Comparison of ENCODE assay signal across 17 mouse cellular contexts in genomic region chr17:64086875-64087608, GRCm38 (mm10).
A peak's percentile ranks its signal among the peaks of the same experiment; 100 is the strongest.
DNase-seq lines count a peak whose midpoint lies in the region; ATAC-seq and TF ChIP-seq lines count a peak whose summit lies in the region.
"Had no signal": no experiment of that assay in that cellular context is flagged by ENCODE, and none has a peak within 500 bp of the region (broad histone marks: within the 10 kb centered on the region; RNA-seq: fewer than 3 reads in every experiment).

No protein-coding gene starts in this region.

- TF ChIP-seq POLR2A in cerebellum, adult 2 months (IDR thresholded peaks at IDR 0.05; ENCODE audit: borderline replicate concordance, insufficient read depth, low read length), result no peak

- H3K4me2 ChIP-seq in heart, postnatal 0 days (ENCODE audit: low read depth, low read length), result no peak overlapping the region
- H3K4me2 ChIP-seq in heart, embryonic 12.5 days, result no peak overlapping the region
- no peak overlapping the region for H3K4me2 ChIP-seq in limb, embryonic 15.5 days
- H3K4me2 ChIP-seq: heart, embryonic 11.5 days; limb, embryonic 13.5 days had no signal

- DNase-seq in heart, postnatal 0 days (ENCODE audit: low spot score), result peak; percentile 27
- DNase-seq in limb, embryonic 10.5 days (ENCODE audit: low spot score), result no peak
- peak; percentile 33 to 53 for DNase-seq in cerebellum, adult 2 months
- DNase-seq in cerebellum, postnatal 25 days, result peak; percentile 44 to 63
- no peak for DNase-seq in lung, postnatal 25 days (ENCODE audit: low spot score)
- DNase-seq: adrenal gland, postnatal 36 days; kidney, adult 11 months; kidney, postnatal 10 days; lung, postnatal 14 days; thymus, postnatal 36 days had no signal

- no peak overlapping the region for H3K27ac ChIP-seq in heart, postnatal 0 days (ENCODE audit: low read depth)
- no peak overlapping the region for H3K27ac ChIP-seq in heart, embryonic 12.5 days (ENCODE audit: poor library complexity, severe bottlenecking)
- H3K27ac ChIP-seq in limb, embryonic 15.5 days, result peak overlapping the region; percentile 11; the same call in 1 of the 2 replicates
- no peak overlapping the region for H3K27ac ChIP-seq in limb, embryonic 10.5 days
- H3K27ac ChIP-seq in cerebellum, adult 2 months (ENCODE audit: insufficient read depth, low read length), result no peak overlapping the region
- H3K27ac ChIP-seq: limb, embryonic 13.5 days; midbrain, embryonic 10.5 days had no signal

- H3K36me3 ChIP-seq in heart, postnatal 0 days (replicated peaks; ENCODE audit: control insufficient read depth, insufficient read depth, low read length), result no peaks in the 10 kb centered on the region
- 0 out of 2 replicates have a peak, but pooled peaks cover 3% of the 10 kb centered on the region for H3K36me3 ChIP-seq in heart, embryonic 12.5 days
- no peaks in the 10 kb centered on the region for H3K36me3 ChIP-seq in limb, embryonic 15.5 days
- no peaks in the 10 kb centered on the region for H3K36me3 ChIP-seq in limb, embryonic 10.5 days
- H3K36me3 ChIP-seq: limb, embryonic 13.5 days; midbrain, embryonic 10.5 days had no signal

- no peak overlapping the region for H3K4me3 ChIP-seq in heart, postnatal 0 days (ENCODE audit: low read depth, low read length)
- no peak overlapping the region for H3K4me3 ChIP-seq in heart, embryonic 12.5 days
- H3K4me3 ChIP-seq in limb, embryonic 15.5 days, result no peak overlapping the region
- no peak overlapping the region for H3K4me3 ChIP-seq in limb, embryonic 10.5 days
- H3K4me3 ChIP-seq in cerebellum, adult 2 months (replicated peaks; ENCODE audit: insufficient read depth, low read depth, low read length), result no peak overlapping the region
- H3K4me3 ChIP-seq: limb, embryonic 13.5 days; midbrain, embryonic 10.5 days had no signal

- no peak for TF ChIP-seq EP300 in heart, postnatal 0 days (IDR thresholded peaks at IDR 0.05; ENCODE audit: low read depth)

- H3K9me3 ChIP-seq in heart, postnatal 0 days (replicated peaks; ENCODE audit: control insufficient read depth, low read length), result no peaks in the 10 kb centered on the region
- no peaks in the 10 kb centered on the region for H3K9me3 ChIP-seq in heart, embryonic 12.5 days (replicated peaks)
- H3K9me3 ChIP-seq in limb, embryonic 15.5 days, result no peaks in the 10 kb centered on the region
- no peaks in the 10 kb centered on the region for H3K9me3 ChIP-seq in limb, embryonic 10.5 days (replicated peaks)
- H3K9me3 ChIP-seq: limb, embryonic 13.5 days; midbrain, embryonic 10.5 days had no signal

- ATAC-seq in heart, postnatal 0 days (ENCODE audit: insufficient read depth, low read depth), result no peak
- ATAC-seq in heart, embryonic 12.5 days (ENCODE audit: insufficient number of reproducible peaks, low FRiP score), result no peak
- no peak for ATAC-seq in limb, embryonic 15.5 days (ENCODE audit: insufficient number of reproducible peaks, low FRiP score, low TSS enrichment, low read depth)
- ATAC-seq: activated CD4-positive, CD25-positive, alpha-beta regulatory T cell, adult 4 months; Patski had no signal

- TF ChIP-seq CTCF in heart, postnatal 0 days (IDR thresholded peaks at IDR 0.05; ENCODE audit: low read depth), result no peak
- no peak for TF ChIP-seq CTCF in cerebellum, adult 2 months (IDR thresholded peaks at IDR 0.05; ENCODE audit: borderline replicate concordance, insufficient read depth, low read depth, low read length)

- H3K27me3 ChIP-seq in heart, postnatal 0 days (ENCODE audit: control insufficient read depth, insufficient read depth, low read length), result no peaks in the 10 kb centered on the region
- no peaks in the 10 kb centered on the region for H3K27me3 ChIP-seq in heart, embryonic 12.5 days (replicated peaks)
- no peaks in the 10 kb centered on the region for H3K27me3 ChIP-seq in limb, embryonic 15.5 days
- no peaks in the 10 kb centered on the region for H3K27me3 ChIP-seq in limb, embryonic 10.5 days (ENCODE audit: low read depth, poor library complexity, severe bottlenecking)
- H3K27me3 ChIP-seq in cerebellum, adult 2 months (ENCODE audit: control insufficient read depth, insufficient read depth, low read length), result no peaks in the 10 kb centered on the region
- H3K27me3 ChIP-seq: limb, embryonic 13.5 days; Patski had no signal

- H3K4me1 ChIP-seq in heart, postnatal 0 days (ENCODE audit: control insufficient read depth, insufficient read depth), result no peaks in the 10 kb centered on the region
- no peaks in the 10 kb centered on the region for H3K4me1 ChIP-seq in heart, embryonic 12.5 days (replicated peaks)
- H3K4me1 ChIP-seq in limb, embryonic 15.5 days, result no peaks in the 10 kb centered on the region
- H3K4me1 ChIP-seq in limb, embryonic 10.5 days, result no peaks in the 10 kb centered on the region
- H3K4me1 ChIP-seq in cerebellum, adult 2 months (ENCODE audit: control insufficient read depth, insufficient read depth, low read length), result peaks cover 6% of the 10 kb centered on the region
- H3K4me1 ChIP-seq: limb, embryonic 13.5 days; midbrain, embryonic 10.5 days had no signal

- 66% methylated on average over 11 of the region's 11 CpGs for WGBS in heart, postnatal 0 days
- WGBS in heart, embryonic 12.5 days, result 80% methylated on average over 11 of the region's 11 CpGs
- WGBS in limb, embryonic 15.5 days, result 79% methylated on average over 11 of the region's 11 CpGs
- WGBS in limb, embryonic 10.5 days, result 91% methylated on average over 11 of the region's 11 CpGs
- WGBS in cerebellum, adult 2 months, result 14% methylated on average over 11 of the region's 11 CpGs

- no peak overlapping the region for H3K9ac ChIP-seq in heart, postnatal 0 days (replicated peaks; ENCODE audit: low read depth, low read length)
- no peak overlapping the region for H3K9ac ChIP-seq in heart, embryonic 12.5 days
- no peak overlapping the region for H3K9ac ChIP-seq in limb, embryonic 15.5 days
- H3K9ac ChIP-seq: limb, embryonic 13.5 days had no signal

Comparison
In these comparisons a context has a peak if more than half of its experiments do, and no peak if none do; other contexts are left out.
1. DNase-seq: peak in heart, postnatal 0 days (single experiment), cerebellum, adult 2 months (2 of 2) and cerebellum, postnatal 25 days (2 of 2); none in limb, embryonic 10.5 days (single experiment) and lung, postnatal 25 days (single experiment).